Comparison of ENCODE assay signal across 8 mouse cellular contexts in the genomic region with DNA sequence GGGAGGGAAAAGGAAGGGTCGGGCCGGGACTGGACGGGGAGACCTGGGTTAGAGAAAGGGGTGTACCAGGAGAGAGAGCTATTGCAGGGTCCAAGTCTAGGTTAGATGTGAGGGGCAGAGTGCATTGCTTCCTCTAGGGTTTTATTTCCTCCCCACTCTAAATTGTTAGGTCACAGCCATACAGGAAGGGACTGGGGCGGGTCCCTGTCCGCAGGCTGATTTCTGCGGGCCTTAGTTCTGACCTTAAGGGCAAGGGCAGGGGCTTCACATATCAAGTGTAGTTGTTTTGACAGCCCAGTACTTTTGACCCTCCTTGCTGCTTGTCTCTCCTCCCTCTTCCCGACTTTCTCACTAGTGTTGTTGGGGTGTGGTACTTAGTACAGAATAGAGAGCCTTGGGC. TPM values are rescaled to one million over a fixed set of nuclear protein-coding genes. Genes with fewer than 3 reads are reported as not detected.
DNase-seq lines count a peak whose midpoint lies in the region; ATAC-seq and TF ChIP-seq lines count a peak whose summit lies in the region.

No protein-coding gene starts in this region.

- no peak for TF ChIP-seq POLR2A in ES-Bruce4 (IDR thresholded peaks at IDR 0.05; ENCODE audit: insufficient read depth, low read length)

- peak overlapping the region; percentile 75 for H3K4me2 ChIP-seq in forebrain, embryonic 16.5 days (ENCODE audit: low read length)
- peak overlapping the region; percentile 72 for H3K4me2 ChIP-seq in kidney, postnatal 0 days (ENCODE audit: low read length)

- TF ChIP-seq EP300 in ES-Bruce4 (IDR thresholded peaks at IDR 0.05; ENCODE audit: insufficient read depth, low read depth, low read length): no peak

- peaks cover 2% of the 10 kb centered on the region for H3K4me1 ChIP-seq in ES-Bruce4 (ENCODE audit: control insufficient read depth, insufficient read depth, low read length)
- H3K4me1 ChIP-seq in forebrain, embryonic 16.5 days (replicated peaks; ENCODE audit: control insufficient read depth, insufficient read depth, low read length): peaks cover 22% of the 10 kb centered on the region
- peaks cover 9% of the 10 kb centered on the region; the same call in 1 of the 2 replicates for H3K4me1 ChIP-seq in kidney, postnatal 0 days (replicated peaks; ENCODE audit: insufficient read depth, low read length)
- peaks cover 69% of the 10 kb centered on the region for H3K4me1 ChIP-seq in megakaryocyte, embryonic 14.5 days

- peak; percentile 48 for DNase-seq in A20 (ENCODE audit: low read depth, low spot score)
- peak; percentile 73 for DNase-seq in kidney, postnatal 0 days (ENCODE audit: low spot score)
- no peak for DNase-seq in frontal cortex, postnatal 10 days (ENCODE audit: low spot score in 2 of 2)
- DNase-seq in left cerebral cortex, postnatal 25 days (ENCODE audit: low spot score in 2 of 2): no peak
- no peak for DNase-seq in urinary bladder, postnatal 10 days (ENCODE audit: low spot score)

- intact Hi-C loops in left cerebral cortex, postnatal 25 days (cut with DNase I): no loop called here

- H3K27me3 ChIP-seq in ES-Bruce4 (ENCODE audit: control insufficient read depth, insufficient read depth, low read length, poor library complexity, severe bottlenecking): no peaks in the 10 kb centered on the region
- no peaks in the 10 kb centered on the region for H3K27me3 ChIP-seq in forebrain, embryonic 16.5 days (replicated peaks; ENCODE audit: control insufficient read depth, insufficient read depth, low read length)
- no peaks in the 10 kb centered on the region for H3K27me3 ChIP-seq in kidney, postnatal 0 days (ENCODE audit: insufficient read depth, low read length)
- H3K27me3 ChIP-seq in megakaryocyte, embryonic 14.5 days (replicated peaks): no peaks in the 10 kb centered on the region

- H3K9me3 ChIP-seq in ES-Bruce4 (replicated peaks; ENCODE audit: control insufficient read depth, insufficient read depth, low read length, poor library complexity, severe bottlenecking): no peaks in the 10 kb centered on the region
- no peaks in the 10 kb centered on the region for H3K9me3 ChIP-seq in forebrain, embryonic 16.5 days (ENCODE audit: control insufficient read depth, low read length)
- no peaks in the 10 kb centered on the region for H3K9me3 ChIP-seq in kidney, postnatal 0 days (replicated peaks; ENCODE audit: low read length)
- no peaks in the 10 kb centered on the region for H3K9me3 ChIP-seq in megakaryocyte, embryonic 14.5 days

- TF ChIP-seq CTCF in ES-Bruce4 (IDR thresholded peaks at IDR 0.05; ENCODE audit: low read depth, low read length): no peak
- peak; percentile 10; the same call in 1 of the 2 replicates for TF ChIP-seq CTCF in kidney, postnatal 0 days (IDR thresholded peaks at IDR 0.05; ENCODE audit: low read depth)

- WGBS in forebrain, embryonic 16.5 days: 1% methylated on average over 7 of the region's 7 CpGs
- 0% methylated on average over 7 of the region's 7 CpGs for WGBS in kidney, postnatal 0 days

- H3K4me3 ChIP-seq in ES-Bruce4 (ENCODE audit: low read depth, low read length): peak overlapping the region; percentile 74
- peak overlapping the region; percentile 91 for H3K4me3 ChIP-seq in forebrain, embryonic 16.5 days (replicated peaks; ENCODE audit: low read length)
- peak overlapping the region; percentile 97 for H3K4me3 ChIP-seq in kidney, postnatal 0 days (replicated peaks; ENCODE audit: low read depth, low read length)
- peak overlapping the region; percentile 95 for H3K4me3 ChIP-seq in megakaryocyte, embryonic 14.5 days (replicated peaks)

- H3K27ac ChIP-seq in ES-Bruce4 (ENCODE audit: insufficient read depth, low read length): no peak overlapping the region
- peak overlapping the region; percentile 96 for H3K27ac ChIP-seq in forebrain, embryonic 16.5 days (ENCODE audit: low read length)
- peak overlapping the region; percentile 98 for H3K27ac ChIP-seq in kidney, postnatal 0 days

- no peak for ATAC-seq in forebrain, embryonic 16.5 days
- ATAC-seq in kidney, postnatal 0 days (replicated peaks; ENCODE audit: low FRiP score, low read depth): no peak

- peaks cover 20% of the 10 kb centered on the region for H3K36me3 ChIP-seq in ES-Bruce4 (ENCODE audit: control insufficient read depth, insufficient read depth, low read length, poor library complexity, severe bottlenecking)
- no peaks in the 10 kb centered on the region for H3K36me3 ChIP-seq in forebrain, embryonic 16.5 days (ENCODE audit: control insufficient read depth, insufficient read depth)
- H3K36me3 ChIP-seq in kidney, postnatal 0 days (ENCODE audit: insufficient read depth, low read length): peaks cover 8% of the 10 kb centered on the region; the same call in 1 of the 2 replicates
- H3K36me3 ChIP-seq in megakaryocyte, embryonic 14.5 days (replicated peaks; ENCODE audit: low read length): peaks cover 44% of the 10 kb centered on the region

- H3K9ac ChIP-seq in ES-Bruce4 (ENCODE audit: low read depth, poor library complexity, severe bottlenecking): peak overlapping the region; percentile 87
- H3K9ac ChIP-seq in forebrain, embryonic 16.5 days (replicated peaks; ENCODE audit: low read depth, low read length): peak overlapping the region; percentile 85
- peak overlapping the region; percentile 99 for H3K9ac ChIP-seq in kidney, postnatal 0 days (ENCODE audit: low read depth, low read length)

RNA-seq across cellular contexts. Expression of a gene that starts 1.1 kb away (rescaled TPM):
- 367 and 428 TPM in 2 replicates for polyA plus RNA-seq in ES-Bruce4 (2011; ENCODE audit: insufficient read depth, insufficient read length, low read depth, missing spikeins)
- polyA plus RNA-seq in forebrain, embryonic 16.5 days (2015; fragmentation: Nextera tagmentation; extraction: Ambion mirVana): 254 and 305 TPM in 2 replicates
- 520 and 562 TPM in 2 replicates for polyA plus RNA-seq in kidney, postnatal 0 days (2015; fragmentation: Nextera tagmentation; extraction: Ambion mirVana)
- polyA plus RNA-seq in megakaryocyte, embryonic 14.5 days (2012; ENCODE audit: insufficient read depth, low replicate concordance): 78.6 and 558 TPM in 2 replicates
- total RNA-seq in left cerebral cortex, postnatal 25 days (2021): 100 to 1,000 TPM; 188 to 195 TPM

RNA-seq across cellular contexts. Expression of a gene that starts 3.0 kb away (rescaled TPM):
- polyA plus RNA-seq in ES-Bruce4 (2011; ENCODE audit: insufficient read depth, insufficient read length, low read depth, missing spikeins): 102 and 107 TPM in 2 replicates
- polyA plus RNA-seq in forebrain, embryonic 16.5 days (2015; fragmentation: Nextera tagmentation; extraction: Ambion mirVana): 105 and 108 TPM in 2 replicates
- 102 and 123 TPM in 2 replicates for polyA plus RNA-seq in kidney, postnatal 0 days (2015; fragmentation: Nextera tagmentation; extraction: Ambion mirVana)
- polyA plus RNA-seq in megakaryocyte, embryonic 14.5 days (2012; ENCODE audit: insufficient read depth, low replicate concordance): 12.9 and 128 TPM in 2 replicates
- 10 to 100 TPM; 13.9 to 16.1 TPM for total RNA-seq in left cerebral cortex, postnatal 25 days (2021)

RNA-seq across cellular contexts. Expression of a gene that starts 6.0 kb away (rescaled TPM):
- 16.2 and 18.1 TPM in 2 replicates for polyA plus RNA-seq in ES-Bruce4 (2011; ENCODE audit: insufficient read depth, insufficient read length, low read depth, missing spikeins)
- polyA plus RNA-seq in forebrain, embryonic 16.5 days (2015; fragmentation: Nextera tagmentation; extraction: Ambion mirVana): 2.3 and 2.5 TPM in 2 replicates
- polyA plus RNA-seq in kidney, postnatal 0 days (2015; fragmentation: Nextera tagmentation; extraction: Ambion mirVana): 13.9 and 15.3 TPM in 2 replicates
- not detected in 2 replicates for polyA plus RNA-seq in megakaryocyte, embryonic 14.5 days (2012; ENCODE audit: insufficient read depth, low replicate concordance)
- total RNA-seq in left cerebral cortex, postnatal 25 days (2021): not detected

RNA-seq across cellular contexts. Expression of a gene that starts 6.5 kb away (rescaled TPM):
- polyA plus RNA-seq in ES-Bruce4 (2011; ENCODE audit: insufficient read depth, insufficient read length, low read depth, missing spikeins): 0.27 TPM in 1 of 2 replicates, not detected in the other
- polyA plus RNA-seq in forebrain, embryonic 16.5 days (2015; fragmentation: Nextera tagmentation; extraction: Ambion mirVana): 1.6 and 1.7 TPM in 2 replicates
- 0.20 and 0.28 TPM in 2 replicates for polyA plus RNA-seq in kidney, postnatal 0 days (2015; fragmentation: Nextera tagmentation; extraction: Ambion mirVana)
- polyA plus RNA-seq in megakaryocyte, embryonic 14.5 days (2012; ENCODE audit: insufficient read depth, low replicate concordance): 0.30 TPM in 1 of 2 replicates, not detected in the other
- under 1 TPM; 0.46 to 0.62 TPM for total RNA-seq in left cerebral cortex, postnatal 25 days (2021)

RNA-seq across cellular contexts. Expression of a gene that starts 23.8 kb away (rescaled TPM):
- polyA plus RNA-seq in ES-Bruce4 (2011; ENCODE audit: insufficient read depth, insufficient read length, low read depth, missing spikeins): 25.9 and 28.0 TPM in 2 replicates
- polyA plus RNA-seq in forebrain, embryonic 16.5 days (2015; fragmentation: Nextera tagmentation; extraction: Ambion mirVana): 78.6 and 82.6 TPM in 2 replicates
- 43.2 and 45.8 TPM in 2 replicates for polyA plus RNA-seq in kidney, postnatal 0 days (2015; fragmentation: Nextera tagmentation; extraction: Ambion mirVana)
- polyA plus RNA-seq in megakaryocyte, embryonic 14.5 days (2012; ENCODE audit: insufficient read depth, low replicate concordance): 2.3 TPM in 1 of 2 replicates, not detected in the other
- 10 to 100 TPM; 39.9 to 40.9 TPM for total RNA-seq in left cerebral cortex, postnatal 25 days (2021)

Comparison
In these comparisons a context has a peak if more than half of its experiments do, and no peak if none do; other contexts are left out.
1. DNase-seq: peak in A20 (single experiment) and kidney, postnatal 0 days (single experiment); none in frontal cortex, postnatal 10 days (0 of 2), left cerebral cortex, postnatal 25 days (0 of 2) and urinary bladder, postnatal 10 days (single experiment).
2. Peak in every context shown above with its lines, with median percentiles within 50 percentile points of each other: H3K4me3 ChIP-seq and H3K9ac ChIP-seq.